Mouse (Mus musculus): Measurements from ENCODE around the gene Galp.
A peak's percentile ranks its signal among the peaks of the same experiment; 100 is the strongest.
"Not testable (repeated sequence)": the region's sequence is repeated elsewhere in the genome, so short reads cannot be mapped to it uniquely, and the experiment has no call there.

Gene Galp

DNA sequence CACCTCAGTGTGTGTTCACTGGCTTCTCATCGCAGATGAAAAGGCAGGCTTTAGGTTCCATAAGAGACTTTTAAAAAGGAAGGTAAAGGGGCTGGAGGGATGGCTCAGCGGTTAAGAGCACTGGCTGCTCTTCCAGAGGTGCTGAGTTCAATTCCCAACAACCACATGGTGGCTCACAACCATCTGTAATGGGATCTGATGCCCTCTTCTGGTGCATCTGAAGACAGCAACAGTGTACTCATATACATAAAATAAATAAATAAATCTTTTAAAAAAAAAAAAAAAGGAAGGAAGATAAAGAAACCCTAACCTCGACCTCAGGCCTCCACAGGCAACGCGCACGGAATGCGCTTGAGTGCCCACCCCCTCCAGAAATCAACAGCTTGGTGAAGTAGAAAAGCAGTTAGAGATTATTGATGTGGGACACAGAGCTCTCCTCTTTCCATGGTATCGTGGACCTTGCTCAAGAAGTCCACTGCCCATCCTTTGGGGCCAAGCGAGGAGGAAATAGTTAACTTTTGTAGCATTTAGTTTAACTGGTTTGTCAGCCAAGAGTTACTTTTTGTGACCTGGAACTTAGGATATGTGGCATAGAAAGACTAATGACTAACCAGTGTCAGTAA is 22.4 kb upstream of the Galp start:
- not testable (repeated sequence) for DNase-seq (ENCODE audit: low spot score)

DNA sequence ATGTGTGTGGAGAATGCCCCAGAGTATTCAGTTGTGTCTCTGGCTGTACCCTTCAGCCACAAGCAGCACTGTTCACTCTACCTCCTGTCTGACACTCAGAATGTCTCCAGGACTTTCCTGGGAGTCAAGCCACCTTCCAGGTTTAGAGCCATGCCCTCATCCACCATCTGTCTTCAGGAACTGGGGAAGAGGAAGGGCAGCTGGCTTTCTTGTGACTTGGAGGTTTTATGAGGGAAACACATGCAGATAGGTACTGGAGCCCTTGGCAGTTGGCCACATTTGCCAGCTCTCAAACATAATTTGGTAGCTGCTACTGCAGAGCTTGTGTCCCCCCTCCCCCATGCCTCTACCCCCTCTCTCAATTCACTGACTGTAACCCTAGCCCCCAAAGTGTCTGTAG is 17.9 kb upstream of the Galp start:
- no peak for DNase-seq (ENCODE audit: low spot score)

DNA sequence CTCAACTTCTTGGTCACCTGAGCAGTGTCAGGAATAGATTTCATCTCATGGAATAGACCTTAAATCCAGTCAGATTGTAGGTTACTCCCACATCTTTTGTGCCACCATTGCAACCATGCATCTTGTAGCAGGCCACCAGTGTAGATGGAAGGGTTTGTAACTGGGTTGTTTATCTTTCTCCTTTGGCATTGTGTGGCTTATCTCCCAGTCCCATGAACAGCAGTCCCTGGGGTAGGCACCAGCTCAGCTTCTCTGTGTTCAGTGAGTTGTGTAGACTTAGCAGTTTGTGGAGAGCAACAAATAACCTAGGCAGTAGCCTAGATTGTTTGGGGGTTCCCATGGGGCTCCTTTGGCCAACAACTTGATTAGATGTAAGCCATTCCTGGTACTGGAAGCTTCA is 14.0 kb upstream of the Galp start:
- DNase-seq (ENCODE audit: low spot score): no peak

GRCm38 (mm10) chr7:6183802-6184201 is 13.1 kb upstream of the Galp start:
- DNase-seq (ENCODE audit: low spot score): no peak

- DNase-seq (ENCODE audit: low spot score): no peak
Observed at GRCm38 (mm10) chr7:6184521-6184920, 12.4 kb upstream of the Galp start.

GRCm38 (mm10) chr7:6185391-6185790 is 11.5 kb upstream of the Galp start:
- DNase-seq (ENCODE audit: low spot score): no peak

- DNase-seq (ENCODE audit: low spot score): no peak
Observed at GRCm38 (mm10) chr7:6186176-6186575, 10.7 kb upstream of the Galp start.

- DNase-seq (ENCODE audit: low spot score): no peak
Observed at GRCm38 (mm10) chr7:6186756-6187155, 10.1 kb upstream of the Galp start.

GRCm38 (mm10) chr7:6189542-6189941 is 7.3 kb upstream of the Galp start:
- DNase-seq (ENCODE audit: low spot score): no peak

DNA sequence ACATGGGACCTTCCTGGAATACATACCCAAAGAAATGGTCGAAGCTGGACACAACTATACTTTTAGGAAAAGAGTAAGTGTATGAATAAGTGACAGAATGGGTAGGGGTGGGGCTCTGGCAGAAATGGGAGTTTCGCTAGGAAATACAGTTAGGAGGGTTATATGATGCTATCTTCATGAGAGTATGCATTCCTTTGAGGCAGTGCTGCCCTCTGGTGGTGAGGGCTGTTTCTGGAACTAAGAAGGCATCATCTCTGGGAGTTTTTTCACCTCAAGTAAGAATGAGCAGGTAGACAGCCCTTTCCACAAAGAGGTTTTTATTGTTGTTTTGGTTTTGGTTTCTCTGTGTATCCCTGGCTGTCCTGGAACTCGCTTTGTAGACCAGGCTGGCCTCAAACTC is 5.5 kb upstream of the Galp start:
- peak; percentile 77 for DNase-seq (ENCODE audit: low spot score)

- DNase-seq (ENCODE audit: low spot score): peak; percentile 59
Observed at GRCm38 (mm10) chr7:6194129-6194528, 2.8 kb upstream of the Galp start.

DNA sequence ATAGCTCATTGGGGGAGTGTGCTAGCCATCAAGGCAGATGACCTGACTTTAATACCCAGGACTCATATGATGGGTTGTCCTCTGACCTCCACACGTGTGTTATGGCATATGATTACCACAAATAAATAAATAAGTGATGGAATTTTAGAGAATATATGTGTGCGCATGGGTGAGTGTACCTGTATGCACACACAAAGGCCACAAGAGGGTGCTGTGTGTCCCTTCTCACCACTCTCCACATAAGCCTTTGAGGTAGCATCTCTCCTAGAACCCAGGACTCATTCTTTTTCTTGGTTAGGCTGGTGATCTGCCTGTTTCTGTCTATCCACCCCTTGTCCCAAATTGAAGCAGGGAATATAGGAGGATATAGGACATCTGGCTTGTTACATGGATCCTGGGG is 1.1 kb upstream of the Galp start:
- DNase-seq (ENCODE audit: low spot score): no peak

DNA sequence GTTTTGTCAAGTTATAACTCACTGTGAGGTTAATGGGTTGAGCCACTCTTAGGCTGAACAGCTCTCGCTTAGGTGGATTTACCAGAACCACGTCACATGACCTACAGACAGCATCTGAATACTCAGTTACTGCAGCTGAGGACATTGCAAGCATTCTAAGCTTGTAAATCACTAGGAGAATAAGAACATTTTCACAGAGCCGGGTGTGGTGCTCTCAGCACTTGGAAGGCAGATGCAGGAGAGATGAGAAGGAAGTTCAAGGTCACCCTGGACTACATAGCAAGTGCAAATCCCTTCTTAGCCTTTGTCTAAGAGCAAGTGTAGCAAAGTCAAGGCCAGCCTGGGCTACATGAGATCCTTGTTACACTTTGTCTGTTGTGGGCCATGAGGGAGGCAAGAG is 7.3 kb downstream of the Galp start:
- DNase-seq (ENCODE audit: low spot score): no peak

- no peak for DNase-seq (ENCODE audit: low spot score)
Observed at GRCm38 (mm10) chr7:6213144-6213543, 16.3 kb downstream of the Galp start.

- DNase-seq (ENCODE audit: low spot score): not testable (repeated sequence)
Observed at GRCm38 (mm10) chr7:6214691-6215090, 17.8 kb downstream of the Galp start.

- no peak for DNase-seq (ENCODE audit: low spot score)
Observed at GRCm38 (mm10) chr7:6220147-6220546, 23.3 kb downstream of the Galp start.

GRCm38 (mm10) chr7:6221978-6222377 is 25.1 kb downstream of the Galp start, which contains the start of gene Zscan5b:
Zscan5b (plus strand) TSS chr7:6222278.
- no peak for DNase-seq (ENCODE audit: low spot score)

DNA sequence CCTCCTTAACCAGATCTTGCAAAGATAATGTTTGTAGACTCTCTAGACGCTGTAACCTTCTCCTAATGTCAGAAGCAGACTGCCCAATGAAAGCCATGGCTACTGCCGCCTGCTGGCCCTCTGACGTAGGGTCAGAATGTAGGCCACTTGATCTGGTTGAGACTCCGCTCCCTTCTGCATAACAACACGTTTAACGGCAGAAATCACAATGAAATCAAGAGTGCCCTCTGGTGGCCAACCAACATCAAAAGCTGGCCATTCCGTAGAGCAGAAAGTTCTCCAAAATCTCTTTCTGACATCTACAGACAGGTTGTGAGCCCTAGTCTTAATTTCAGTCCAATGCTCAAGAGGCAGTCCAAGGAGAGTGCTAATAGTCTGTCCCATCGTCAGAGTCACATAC is 31.6 kb downstream of the Galp start:
- not testable (repeated sequence) for DNase-seq (ENCODE audit: low spot score)

DNA sequence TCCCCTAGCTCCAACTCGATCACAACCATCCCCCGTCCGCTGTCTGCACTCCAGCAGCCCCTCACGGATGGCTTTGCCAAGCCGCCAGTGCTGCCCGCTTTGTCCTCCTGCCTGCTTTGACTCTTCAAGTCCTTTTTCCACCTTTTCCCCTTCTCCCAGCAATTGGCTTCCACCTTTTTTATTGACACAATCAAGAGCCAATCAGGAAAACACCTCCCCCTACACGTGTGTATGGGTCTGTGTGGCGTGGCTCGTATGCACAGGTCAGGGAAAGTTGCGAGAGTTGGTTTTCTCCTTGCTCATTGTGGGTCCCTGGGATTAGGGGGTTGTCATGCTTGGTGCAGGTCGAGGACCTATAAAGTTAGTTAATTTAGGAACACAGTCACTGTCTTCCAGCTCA is 42.9 kb downstream of the Galp start:
- DNase-seq (ENCODE audit: low spot score): no peak

- DNase-seq (ENCODE audit: low spot score): peak; percentile 51
Observed at GRCm38 (mm10) chr7:6240841-6241425, 44.0 kb downstream of the Galp start.

GRCm38 (mm10) chr7:6244361-6245292 is 47.7 kb downstream of the Galp start:
- DNase-seq (ENCODE audit: low spot score): peak; percentile 50

DNA sequence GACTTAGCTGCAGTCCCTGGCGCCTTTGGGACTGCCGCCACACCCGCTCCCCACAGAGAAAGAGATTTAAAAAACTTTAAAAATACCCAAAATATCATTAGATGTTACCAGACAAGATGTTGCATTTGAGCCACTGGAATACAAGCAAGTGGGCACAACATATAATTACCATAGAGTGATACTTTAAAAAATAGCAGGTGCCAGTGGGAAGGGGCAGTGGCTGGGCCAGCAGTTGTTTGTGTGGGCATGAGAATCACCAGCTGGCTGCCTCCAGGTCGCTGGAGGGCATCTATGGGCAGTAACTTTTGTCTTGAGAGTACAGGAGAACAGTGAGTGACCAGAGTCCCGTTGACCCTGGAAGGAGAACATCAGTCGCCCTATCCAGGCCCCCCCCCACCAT is 55.5 kb downstream of the Galp start, which contains the start of gene Epp13:
TSS of gene Epp13 (plus strand) at position 301 of the 400 bp plus-strand sequence.
- DNase-seq (ENCODE audit: low spot score): no peak

DNA sequence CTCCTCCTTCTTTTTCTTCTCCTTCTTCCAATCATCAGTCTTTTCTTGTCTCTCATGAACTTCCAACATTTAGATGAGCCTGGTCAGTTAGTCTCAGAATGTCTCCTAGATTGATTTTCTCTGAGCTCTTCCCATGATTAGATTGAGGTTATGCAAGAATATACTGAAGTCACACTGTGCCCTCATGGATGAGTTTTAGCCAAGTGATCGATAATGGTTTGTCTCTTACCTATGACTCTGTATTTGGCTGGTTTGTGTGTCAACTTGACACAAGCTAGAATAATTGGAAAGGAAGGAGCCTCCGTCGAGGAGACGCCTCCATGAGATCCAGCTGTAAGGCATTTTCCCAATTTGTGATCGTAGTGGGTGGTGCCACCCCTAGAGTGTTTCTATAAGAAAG is 57.6 kb downstream of the Galp start:
- DNase-seq (ENCODE audit: low spot score): no peak

All from MN1 (cell line).